Mouse (Mus musculus) hindbrain, embryonic 16.5 days (tissue): ENCODE results near the gene Lhfpl3. TPM values are rescaled to one million over a fixed set of nuclear protein-coding genes. Genes with fewer than 3 reads are reported as not detected.
A peak's percentile ranks its signal among the peaks of the same experiment; 100 is the strongest.

ENCODE experiments used
- ATAC-seq: fragments of 200-750 bp; cut with Nextera tagmentation; 2 replicates; pipeline ENCODE4 v1.8.0; 2017; ENCODE audit warnings: moderate TSS enrichment, moderate library complexity
- H3K27ac ChIP-seq: fragments of 300-500 bp; sonication (generic); 2 replicates; pipeline ENCODE4 v1.5.1; 2014; ENCODE audit warnings: low read depth, mild to moderate bottlenecking, control low read depth, low read length, moderate library complexity
- H3K27me3 ChIP-seq: fragments of 300-500 bp; sonication (generic); replicated peaks from 2 replicates; pipeline ENCODE4 v1.6.1; 2014; ENCODE audit warnings: low read length; ENCODE audit not compliant: control insufficient read depth, insufficient read depth
- H3K36me3 ChIP-seq: fragments of 300-500 bp; sonication (generic); 2 replicates; pipeline ENCODE4 v1.6.1; 2014; ENCODE audit warnings: mild to moderate bottlenecking, low read length, moderate library complexity, mixed read lengths; ENCODE audit not compliant: control insufficient read depth, insufficient read depth
- H3K4me1 ChIP-seq: fragments of 300-500 bp; sonication (generic); 2 replicates; pipeline ENCODE4 v1.6.1; 2014; ENCODE audit warnings: low read depth, low read length; ENCODE audit not compliant: control insufficient read depth, insufficient read depth
- H3K4me2 ChIP-seq: fragments of 300-500 bp; sonication (generic); 2 replicates; pipeline ENCODE4 v1.6.1; 2014; ENCODE audit warnings: mild to moderate bottlenecking, low read length, control low read depth, moderate library complexity
- H3K4me3 ChIP-seq: fragments of 300-500 bp; sonication (generic); 2 replicates; pipeline ENCODE4 v1.5.1; 2014; ENCODE audit warnings: mild to moderate bottlenecking, low read length, control low read depth, moderate library complexity
- H3K9ac ChIP-seq: fragments of 300-500 bp; sonication (generic); 2 replicates; pipeline ENCODE4 v1.6.1; 2014; ENCODE audit warnings: low read depth, mild to moderate bottlenecking, control low read depth, low read length, moderate library complexity
- H3K9me3 ChIP-seq: fragments of 300-500 bp; sonication (generic); 2 replicates; pipeline ENCODE4 v1.6.1; 2014; ENCODE audit warnings: mild to moderate bottlenecking, low read length, moderate library complexity; ENCODE audit not compliant: control insufficient read depth
- WGBS: fragments of 180-500 bp; shearing (Covaris S2); extraction: QIAGEN DNeasy Blood & Tissue Kit; methylation state at CpG from one replicate; pipeline ENCODE4 v1.1.7; 2014; 5-methylcytosine and 5-hydroxymethylcytosine counted together
- polyA plus RNA-seq: library from polyadenylated mRNA; unstranded; fragments of >200 nt; fragmentation: Nextera tagmentation; extraction: Ambion mirVana; gene quantifications from 2 replicates; pipeline ENCODE4 v1.2.1, GENCODE M21; 2015

Gene Lhfpl3
- polyA plus RNA-seq, 1 experiment from 2014 or later, result 34.5 TPM

GRCm38 (mm10) chr5:22897656-22898289 lies 151.9 kb downstream of the Lhfpl3 start:
- Histone ChIP-seq H3K4me2 (no peak overlapping the region), H3K9me3 (no peaks in the 10 kb centered on the region), H3K4me3 (no peak overlapping the region), H3K27me3 (no peaks in the 10 kb centered on the region), H3K9ac (no peak overlapping the region), H3K27ac (peak overlapping the region; percentile 54; the same call in 1 of the 2 replicates), H3K36me3 (no peaks in the 10 kb centered on the region), H3K4me1 (peaks cover 4% of the 10 kb centered on the region; the same call in 1 of the 2 replicates)
- peak; percentile 83 for ATAC-seq
- WGBS, result 55% methylated on average over 7 of the region's 7 CpGs

GRCm38 (mm10) chr5:22898593-22898992 lies 152.7 kb downstream of the Lhfpl3 start:
- Histone ChIP-seq H3K36me3 (no peaks in the 10 kb centered on the region), H3K27me3 (no peaks in the 10 kb centered on the region), H3K4me1 (peaks cover 4% of the 10 kb centered on the region; the same call in 1 of the 2 replicates), H3K9me3 (no peaks in the 10 kb centered on the region), H3K9ac (no peak overlapping the region), H3K27ac (no peak overlapping the region), H3K4me2 (no peak overlapping the region), H3K4me3 (no peak overlapping the region)
- WGBS, result 84% methylated on average over 2 of the region's 2 CpGs
- no peak for ATAC-seq

GRCm38 (mm10) chr5:22899913-22900312 lies 154.1 kb downstream of the Lhfpl3 start:
- H3K27ac ChIP-seq, result no peak overlapping the region
- ATAC-seq, result no peak
- peaks cover 4% of the 10 kb centered on the region; the same call in 1 of the 2 replicates for H3K4me1 ChIP-seq
- H3K4me3 ChIP-seq, result no peak overlapping the region
- no peak overlapping the region for H3K9ac ChIP-seq
- no peaks in the 10 kb centered on the region for H3K9me3 ChIP-seq
- no peaks in the 10 kb centered on the region for H3K36me3 ChIP-seq
- no peaks in the 10 kb centered on the region for H3K27me3 ChIP-seq
- H3K4me2 ChIP-seq, result no peak overlapping the region

- Histone ChIP-seq H3K4me1 (no peaks in the 10 kb centered on the region), H3K36me3 (no peaks in the 10 kb centered on the region), H3K9me3 (no peaks in the 10 kb centered on the region), H3K4me2 (no peak overlapping the region), H3K27ac (no peak overlapping the region), H3K27me3 (no peaks in the 10 kb centered on the region), H3K9ac (no peak overlapping the region), H3K4me3 (no peak overlapping the region)
- ATAC-seq, result no peak
- WGBS, result 96% methylated on average over 1 of the region's 1 CpGs
Measured at GRCm38 (mm10) chr5:22917197-22917596, 171.3 kb downstream of the Lhfpl3 start.

- Histone ChIP-seq H3K4me3 (no peak overlapping the region), H3K4me1 (no peaks in the 10 kb centered on the region), H3K9ac (no peak overlapping the region), H3K36me3 (no peaks in the 10 kb centered on the region), H3K9me3 (no peaks in the 10 kb centered on the region), H3K27me3 (no peaks in the 10 kb centered on the region), H3K27ac (no peak overlapping the region), H3K4me2 (no peak overlapping the region)
- ATAC-seq, result no peak
Measured at GRCm38 (mm10) chr5:22926171-22926570, 180.3 kb downstream of the Lhfpl3 start.

- Histone ChIP-seq H3K9ac (no peak overlapping the region), H3K4me3 (no peak overlapping the region), H3K4me2 (no peak overlapping the region), H3K9me3 (no peaks in the 10 kb centered on the region), H3K36me3 (no peaks in the 10 kb centered on the region), H3K4me1 (no peaks in the 10 kb centered on the region), H3K27me3 (no peaks in the 10 kb centered on the region), H3K27ac (no peak overlapping the region)
- 0 out of 2 replicates have a peak, but pooled peaks have one; percentile 40 for ATAC-seq
- WGBS, result 65% methylated on average over 2 of the region's 2 CpGs
Measured at GRCm38 (mm10) chr5:22928746-22929145, 182.9 kb downstream of the Lhfpl3 start.

- no peak overlapping the region for H3K27ac ChIP-seq
- no peaks in the 10 kb centered on the region for H3K36me3 ChIP-seq
- no peak overlapping the region for H3K4me2 ChIP-seq
- no peaks in the 10 kb centered on the region for H3K4me1 ChIP-seq
- H3K9me3 ChIP-seq, result no peaks in the 10 kb centered on the region
- no peaks in the 10 kb centered on the region for H3K27me3 ChIP-seq
- 65% methylated on average over 5 of the region's 5 CpGs for WGBS
- ATAC-seq, result no peak
- H3K4me3 ChIP-seq, result no peak overlapping the region
- no peak overlapping the region for H3K9ac ChIP-seq
Measured at GRCm38 (mm10) chr5:22943306-22943705, 197.4 kb downstream of the Lhfpl3 start.

- H3K4me1 ChIP-seq, result no peaks in the 10 kb centered on the region
Measured at GRCm38 (mm10) chr5:22963300-22963699, 217.4 kb downstream of the Lhfpl3 start.

GRCm38 (mm10) chr5:22986771-22987170 lies 240.9 kb downstream of the Lhfpl3 start:
- H3K4me1 ChIP-seq, result no peaks in the 10 kb centered on the region
- H3K9ac ChIP-seq, result no peak overlapping the region
- no peaks in the 10 kb centered on the region for H3K9me3 ChIP-seq
- H3K4me3 ChIP-seq, result no peak overlapping the region
- H3K4me2 ChIP-seq, result no peak overlapping the region
- no peak for ATAC-seq
- H3K27me3 ChIP-seq, result no peaks in the 10 kb centered on the region
- no peak overlapping the region for H3K27ac ChIP-seq
- no peaks in the 10 kb centered on the region for H3K36me3 ChIP-seq
- 84% methylated on average over 2 of the region's 2 CpGs for WGBS

More at GRCm38 (mm10) chr5:22963300-22963699, 217.4 kb downstream of the Lhfpl3 start:
- no peaks in the 10 kb centered on the region for H3K27me3 ChIP-seq
- no peak overlapping the region for H3K4me3 ChIP-seq
- H3K27ac ChIP-seq, result no peak overlapping the region
- no peak overlapping the region for H3K4me2 ChIP-seq
- no peak for ATAC-seq
- H3K36me3 ChIP-seq, result no peaks in the 10 kb centered on the region
- 72% methylated on average over 6 of the region's 6 CpGs for WGBS
- H3K9me3 ChIP-seq, result no peaks in the 10 kb centered on the region
- no peak overlapping the region for H3K9ac ChIP-seq
